Mouse (Mus musculus) CH12.LX (cell line): ENCODE data around the gene Gltpd2. TPM values are rescaled to one million over a fixed set of nuclear protein-coding genes. Genes with fewer than 3 reads are reported as not detected.
A peak's percentile ranks its signal among the peaks of the same experiment; 100 is the strongest.

Experiments
- DNase-seq: peaks from one replicate; pipeline ENCODE4 v3.0.0-alpha.2; 2013; ENCODE audit errors: extremely low read depth
- H3K27ac ChIP-seq: 2 replicates; pipeline ENCODE4 v1.5.1; 2012; ENCODE audit warnings: low read depth, mild to moderate bottlenecking, control low read depth, moderate library complexity; ENCODE audit not compliant: insufficient read depth
- H3K27me3 ChIP-seq: replicated peaks from 2 replicates; pipeline ENCODE3; 2012; ENCODE audit warnings: inconsistent platforms
- H3K36me3 ChIP-seq, 2 experiments: replicated peaks in 1 of 2; 2 replicates each; pipeline versions ENCODE3 to v1.6.1; 2012; ENCODE audit warnings: inconsistent platforms in 1 of 2, low read length in 1 of 2, mild to moderate bottlenecking in 1 of 2, mixed read lengths in 1 of 2, moderate library complexity in 1 of 2; ENCODE audit not compliant: control insufficient read depth in 1 of 2, insufficient read depth in 1 of 2
- H3K4me1 ChIP-seq, 2 experiments: 2 replicates each; pipeline ENCODE4 v1.6.1; 2012; ENCODE audit warnings: inconsistent platforms in 1 of 2, moderate library complexity in 1 of 2; ENCODE audit not compliant: insufficient read depth in 2 of 2, control insufficient read depth in 1 of 2
- H3K4me2 ChIP-seq: 2 replicates; pipeline ENCODE4 v1.6.1; 2012; ENCODE audit warnings: low read depth, mild to moderate bottlenecking, control low read depth; ENCODE audit not compliant: poor library complexity, insufficient read depth, severe bottlenecking
- H3K4me3 ChIP-seq, 3 experiments: fragments of 150-350 bp in 1 of 3; sonication (generic) in 1 of 3; replicated peaks in 1 of 3; 2 replicates each; pipeline versions ENCODE3 to v1.5.1; 2011 to 2012; ENCODE audit warnings: low read depth in 2 of 3, low read length in 2 of 3, mild to moderate bottlenecking in 2 of 3, moderate library complexity in 2 of 3, control low read depth in 1 of 3, improper control_type of control experiment in 1 of 3, inconsistent platforms in 1 of 3, mixed read lengths in 1 of 3; ENCODE audit not compliant: poor library complexity in 1 of 3
- H3K79me2 ChIP-seq: replicated peaks from 2 replicates; pipeline ENCODE4 v1.6.1; 2012; ENCODE audit warnings: mild to moderate bottlenecking, moderate library complexity; ENCODE audit not compliant: control insufficient read depth, poor library complexity, insufficient read depth, severe bottlenecking; ENCODE audit errors: extremely low read depth
- H3K9ac ChIP-seq: 2 replicates; pipeline ENCODE4 v1.6.1; 2012; ENCODE audit warnings: low read depth, mild to moderate bottlenecking, control low read depth, moderate library complexity; ENCODE audit not compliant: insufficient read depth
- H3K9me3 ChIP-seq: replicated peaks from 2 replicates; pipeline ENCODE3; 2012; ENCODE audit warnings: low read length, inconsistent platforms, mixed read lengths
- BHLHE40 ChIP-seq: IDR thresholded peaks from 2 replicates; pipeline ENCODE4 v1.6.1; 2011; ENCODE audit warnings: mild to moderate bottlenecking, low read depth, low read length, improper control_type of control experiment
- CHD1 ChIP-seq: IDR thresholded peaks from 2 replicates; pipeline ENCODE4 v1.6.1; 2012; ENCODE audit warnings: low read depth, low read length, improper control_type of control experiment, inconsistent platforms
- CHD2 ChIP-seq: IDR thresholded peaks from 2 replicates; pipeline ENCODE4 v1.6.1; 2011; ENCODE audit warnings: low read length, improper control_type of control experiment
- CTCF ChIP-seq, 2 experiments: IDR thresholded peaks in 1 of 2; conservative IDR thresholded peaks in 1 of 2; 2 replicates each; pipeline ENCODE4 v1.5.1; 2011 to 2012; ENCODE audit warnings: low read depth in 2 of 2, low read length in 2 of 2, improper control_type of control experiment in 1 of 2, inconsistent platforms in 1 of 2, mild to moderate bottlenecking in 1 of 2, moderate library complexity in 1 of 2
- E2F4 ChIP-seq: IDR thresholded peaks from 2 replicates; pipeline ENCODE4 v1.6.1; 2011; ENCODE audit warnings: low read depth, low read length, improper control_type of control experiment; ENCODE audit not compliant: insufficient replicate concordance
- ELF1 ChIP-seq: IDR thresholded peaks from 2 replicates; pipeline ENCODE4 v1.6.1; 2014; ENCODE audit warnings: low read depth, mild to moderate bottlenecking, inconsistent platforms, low read length, improper control_type of control experiment
- EP300 ChIP-seq: IDR thresholded peaks from 2 replicates; pipeline ENCODE4 v1.6.1; 2011; ENCODE audit warnings: low read length, improper control_type of control experiment
- ETS1 ChIP-seq: conservative IDR thresholded peaks from 2 replicates; pipeline ENCODE4 v1.6.1; 2012; ENCODE audit warnings: low read depth, mild to moderate bottlenecking, inconsistent platforms, low read length, improper control_type of control experiment, moderate library complexity
- GABPA ChIP-seq: IDR thresholded peaks from 2 replicates; pipeline ENCODE4 v1.6.1; 2012; ENCODE audit warnings: low read depth, low read length, improper control_type of control experiment, inconsistent platforms; ENCODE audit not compliant: insufficient replicate concordance
- HCFC1 ChIP-seq: IDR thresholded peaks from 2 replicates; pipeline ENCODE4 v1.6.1; 2012; ENCODE audit warnings: low read depth, mild to moderate bottlenecking, inconsistent platforms, low read length, improper control_type of control experiment
- IRF4 ChIP-seq: IDR thresholded peaks from 2 replicates; pipeline ENCODE4 v1.6.1; 2014; ENCODE audit warnings: low read depth, mild to moderate bottlenecking, inconsistent platforms, low read length, improper control_type of control experiment
- JUN ChIP-seq: IDR thresholded peaks from 2 replicates; pipeline ENCODE4 v1.6.1; 2011; ENCODE audit warnings: low read depth, mild to moderate bottlenecking, low read length, improper control_type of control experiment, moderate library complexity; ENCODE audit not compliant: insufficient read depth
- JUND ChIP-seq: conservative IDR thresholded peaks from 2 replicates; pipeline ENCODE4 v1.6.1; 2011; ENCODE audit warnings: low read depth, low read length, improper control_type of control experiment
- KAT2A ChIP-seq: IDR thresholded peaks from 2 replicates; pipeline ENCODE4 v1.6.1; 2012; ENCODE audit warnings: low read length, improper control_type of control experiment, inconsistent platforms; ENCODE audit not compliant: insufficient replicate concordance
- MAFK ChIP-seq: IDR thresholded peaks from 2 replicates; pipeline ENCODE4 v1.6.1; 2011; ENCODE audit warnings: low read length, improper control_type of control experiment; ENCODE audit not compliant: insufficient replicate concordance
- MAX ChIP-seq: IDR thresholded peaks from 2 replicates; pipeline ENCODE4 v1.6.1; 2011; ENCODE audit warnings: low read length, improper control_type of control experiment
- MAZ ChIP-seq: IDR thresholded peaks from 2 replicates; pipeline ENCODE4 v1.6.1; 2012; ENCODE audit warnings: low read depth, mild to moderate bottlenecking, inconsistent platforms, low read length, improper control_type of control experiment, moderate library complexity
- MEF2A ChIP-seq: IDR thresholded peaks from 2 replicates; pipeline ENCODE4 v1.6.1; 2014; ENCODE audit warnings: low read depth, mild to moderate bottlenecking, inconsistent platforms, low read length, improper control_type of control experiment, borderline replicate concordance
- MXI1 ChIP-seq: IDR thresholded peaks from 2 replicates; pipeline ENCODE4 v1.6.1; 2011; ENCODE audit warnings: mild to moderate bottlenecking, low read depth, low read length, improper control_type of control experiment
- MYC ChIP-seq: IDR thresholded peaks from 2 replicates; pipeline ENCODE4 v1.6.1; 2011; ENCODE audit warnings: low read depth, mild to moderate bottlenecking, improper control_type of control experiment, low read length
- NELFE ChIP-seq: IDR thresholded peaks from 2 replicates; pipeline ENCODE4 v1.6.1; 2011; ENCODE audit warnings: low read depth, low read length, improper control_type of control experiment
- NRF1 ChIP-seq: IDR thresholded peaks from 2 replicates; pipeline ENCODE4 v1.6.1; 2014; ENCODE audit warnings: low read depth, mild to moderate bottlenecking, inconsistent platforms, low read length, improper control_type of control experiment, moderate library complexity
- PAX5 ChIP-seq: IDR thresholded peaks from 2 replicates; pipeline ENCODE4 v1.6.1; 2012; ENCODE audit warnings: low read length, inconsistent platforms, mixed read lengths
- POLR2A ChIP-seq: IDR thresholded peaks from 2 replicates; pipeline ENCODE4 v1.6.1; 2011; ENCODE audit warnings: low read depth, mild to moderate bottlenecking, improper control_type of control experiment, low read length
- POLR2AphosphoS2 ChIP-seq: IDR thresholded peaks from 2 replicates; pipeline ENCODE4 v1.6.1; 2011; ENCODE audit warnings: low read depth, low read length, improper control_type of control experiment
- RAD21 ChIP-seq: IDR thresholded peaks from 2 replicates; pipeline ENCODE4 v1.6.1; 2011; ENCODE audit warnings: low read depth, mild to moderate bottlenecking, low read length, improper control_type of control experiment, moderate library complexity
- RCOR1 ChIP-seq: conservative IDR thresholded peaks from 2 replicates; pipeline ENCODE4 v1.6.1; 2012; ENCODE audit warnings: low read depth, mild to moderate bottlenecking, inconsistent platforms, low read length, improper control_type of control experiment
- SIN3A ChIP-seq: IDR thresholded peaks from 2 replicates; pipeline ENCODE4 v1.6.1; 2012; ENCODE audit warnings: low read length, improper control_type of control experiment, inconsistent platforms
- SMC3 ChIP-seq: IDR thresholded peaks from 2 replicates; pipeline ENCODE4 v1.6.1; 2011; ENCODE audit warnings: low read depth, low read length, improper control_type of control experiment
- TBP ChIP-seq: conservative IDR thresholded peaks from 2 replicates; pipeline ENCODE4 v1.6.1; 2011; ENCODE audit warnings: low read depth, low read length, improper control_type of control experiment
- TCF12 ChIP-seq: IDR thresholded peaks from 2 replicates; pipeline ENCODE4 v1.6.1; 2014; ENCODE audit warnings: low read depth, mild to moderate bottlenecking, inconsistent platforms, low read length, improper control_type of control experiment
- UBTF ChIP-seq: IDR thresholded peaks from 2 replicates; pipeline ENCODE4 v1.6.1; 2012; ENCODE audit warnings: low read depth, mild to moderate bottlenecking, inconsistent platforms, low read length, improper control_type of control experiment, moderate library complexity
- USF1 ChIP-seq: IDR thresholded peaks from 2 replicates; pipeline ENCODE4 v1.6.1; 2014; ENCODE audit warnings: low read depth, mild to moderate bottlenecking, inconsistent platforms, low read length, improper control_type of control experiment
- USF2 ChIP-seq: conservative IDR thresholded peaks from 2 replicates; pipeline ENCODE4 v1.6.1; 2011; ENCODE audit warnings: low read depth, low read length, improper control_type of control experiment
- ZC3H11A ChIP-seq: IDR thresholded peaks from 2 replicates; pipeline ENCODE4 v1.6.1; 2012; ENCODE audit warnings: low read depth, mild to moderate bottlenecking, inconsistent platforms, low read length, improper control_type of control experiment
- ZKSCAN1 ChIP-seq: IDR thresholded peaks from 2 replicates; pipeline ENCODE4 v1.6.1; 2012; ENCODE audit warnings: low read depth, inconsistent platforms, low read length, improper control_type of control experiment, borderline replicate concordance
- ZMIZ1 ChIP-seq: IDR thresholded peaks from 2 replicates; pipeline ENCODE4 v1.6.1; 2012; ENCODE audit warnings: low read depth, mild to moderate bottlenecking, inconsistent platforms, low read length, improper control_type of control experiment
- ZNF384 ChIP-seq: IDR thresholded peaks from 2 replicates; pipeline ENCODE4 v1.6.1; 2012; ENCODE audit warnings: low read depth, low read length, improper control_type of control experiment, inconsistent platforms
- dilution Hi-C: fragments of 300-500 bp; cut with MboI; formaldehyde crosslinking; loops from 2 replicates; pipeline ENCODE4 v1.14.3; 2020; ENCODE audit warnings: low sequenced_read_pairs; ENCODE audit not compliant: extremely low pct_unique_long_range_greater_than_20kb, extremely low pct_ligation_motif_present
- in situ Hi-C: fragments of 300-500 bp; cut with MboI; formaldehyde crosslinking; loops from 3 replicates; pipeline ENCODE4 v1.14.3; 2019; ENCODE audit warnings: low sequenced_read_pairs, low pct_ligation_motif_present, low pct_unique_long_range_greater_than_20kb, mixed read lengths
- polyA plus RNA-seq: library from polyadenylated mRNA; unstranded; fragments of >175 nt; gene quantifications from 2 replicates; pipeline ENCODE4 v1.2.1, GENCODE M21; 2012; ENCODE audit warnings: low read depth; ENCODE audit not compliant: insufficient read length
- total RNA-seq, 2 experiments: library from RNA; depleted of rRNA; stranded (reverse); fragments of 300-350 nt in 1 of 2; fragments of >200 nt in 1 of 2; gene quantifications; 2 replicates each; pipeline ENCODE4 v1.2.3; 2012 to 2014

The Gltpd2 gene
- total and polyA plus RNA-seq, 3 experiments, result 0.19 TPM; not detected in 2

GRCm38 (mm10) chr11:70539877-70540587 lies 21.0 kb downstream of the Gltpd2 start, which contains the start of gene Pld2:
Pld2 (plus strand) TSS chr11:70540064.
- Histone ChIP-seq H3K4me2 (peak within 1 kb of the TSS; percentile 66), H3K27me3 (no peaks in the 10 kb centered on the region), H3K27ac (no peak within 1 kb of the TSS), H3K79me2 (no peaks in the 10 kb centered on the region), H3K9ac (peak within 1 kb of the TSS; percentile 62), H3K4me3 (peak within 1 kb of the TSS; percentile 53 to 71 (median 57)), H3K36me3 (peaks cover 0 to 9% of the 10 kb centered on the region in 2 experiments), H3K4me1 (peaks cover 0 to 16% of the 10 kb centered on the region in 2 experiments; a peak in 2 of 4 replicates), H3K9me3 (no peaks in the 10 kb centered on the region)
- DNase-seq, result peak; percentile 90
- dilution Hi-C loops, result no loop called here
- in situ Hi-C loops, result no loop called here
- peak; percentile 50 for TF ChIP-seq ELF1
- peak; percentile 84; the same call in 1 of the 2 replicates for TF ChIP-seq TCF12
- TF ChIP-seq SMC3, result peak; percentile 86
- TF ChIP-seq SIN3A, result no peak
- TF ChIP-seq HCFC1, result peak; percentile 53
- TF ChIP-seq E2F4, result no peak
- peak; percentile 79 for TF ChIP-seq NELFE
- TF ChIP-seq MAFK, result no peak
- TF ChIP-seq ZNF384, result no peak
- peak; percentile 26; the same call in 1 of the 2 replicates for TF ChIP-seq IRF4
- no peak for TF ChIP-seq GABPA
- no peak for TF ChIP-seq USF2
- no peak for TF ChIP-seq JUN
- TF ChIP-seq CTCF (conservative IDR thresholded peaks at IDR 0.05 in 1 of 2, IDR thresholded peaks at IDR 0.05 in 1 of 2; ENCODE audit: low read depth in 2 of 2, low read length in 2 of 2), result peak in 1 of 2 experiments; percentile 85; a peak in 2 of 4 replicates
- TF ChIP-seq POLR2A, result peak; percentile 84
- TF ChIP-seq RCOR1, result no peak
- no peak for TF ChIP-seq JUND
- no peak for TF ChIP-seq USF1
- 0 out of 2 replicates have a peak, but pooled peaks have one; percentile 19 for TF ChIP-seq MXI1
- peak; percentile 62; the same call in 1 of the 2 replicates for TF ChIP-seq UBTF
- TF ChIP-seq RAD21, result peak; percentile 70
- no peak for TF ChIP-seq PAX5
- no peak for TF ChIP-seq KAT2A
- no peak for TF ChIP-seq ZKSCAN1
- TF ChIP-seq EP300, result no peak
- peak; percentile 44; the same call in 1 of the 2 replicates for TF ChIP-seq MYC
- 0 out of 2 replicates have a peak, but pooled peaks have one; percentile 26 for TF ChIP-seq CHD2
- no peak for TF ChIP-seq TBP
- TF ChIP-seq MAZ, result no peak; the same call in 1 of the 2 replicates
- no peak; the same call in 1 of the 2 replicates for TF ChIP-seq ZMIZ1
- TF ChIP-seq ZC3H11A, result peak; percentile 31; the same call in 1 of the 2 replicates
- TF ChIP-seq BHLHE40, result 0 out of 2 replicates have a peak, but pooled peaks have one; percentile 12
- peak; percentile 88 for TF ChIP-seq NRF1
- TF ChIP-seq ETS1, result 0 out of 2 replicates have a peak, but pooled peaks have one; percentile 12
- TF ChIP-seq MAX, result no peak; the same call in 1 of the 2 replicates
- TF ChIP-seq CHD1, result no peak
- no peak for TF ChIP-seq POLR2AphosphoS2
- TF ChIP-seq MEF2A, result peak; percentile 55; the same call in 1 of the 2 replicates
